Mouse (Mus musculus) hindbrain, embryonic 16.5 days (tissue): Measurements from ENCODE around the gene Rras. TPM values are rescaled to one million over a fixed set of nuclear protein-coding genes. Genes with fewer than 3 reads are reported as not detected.
"Not testable (repeated sequence)": the region's sequence is repeated elsewhere in the genome, so short reads cannot be mapped to it uniquely, and the experiment has no call there.

Experiments
- ATAC-seq: fragments of 200-750 bp; cut with Nextera tagmentation; 2 replicates; pipeline ENCODE4 v1.8.0; 2017; ENCODE audit warnings: moderate TSS enrichment, moderate library complexity
- H3K27ac ChIP-seq: fragments of 300-500 bp; sonication (generic); 2 replicates; pipeline ENCODE4 v1.5.1; 2014; ENCODE audit warnings: low read depth, mild to moderate bottlenecking, control low read depth, low read length, moderate library complexity
- H3K27me3 ChIP-seq: fragments of 300-500 bp; sonication (generic); replicated peaks from 2 replicates; pipeline ENCODE4 v1.6.1; 2014; ENCODE audit warnings: low read length; ENCODE audit not compliant: control insufficient read depth, insufficient read depth
- H3K36me3 ChIP-seq: fragments of 300-500 bp; sonication (generic); 2 replicates; pipeline ENCODE4 v1.6.1; 2014; ENCODE audit warnings: mild to moderate bottlenecking, low read length, moderate library complexity, mixed read lengths; ENCODE audit not compliant: control insufficient read depth, insufficient read depth
- H3K4me1 ChIP-seq: fragments of 300-500 bp; sonication (generic); 2 replicates; pipeline ENCODE4 v1.6.1; 2014; ENCODE audit warnings: low read depth, low read length; ENCODE audit not compliant: control insufficient read depth, insufficient read depth
- H3K4me2 ChIP-seq: fragments of 300-500 bp; sonication (generic); 2 replicates; pipeline ENCODE4 v1.6.1; 2014; ENCODE audit warnings: mild to moderate bottlenecking, low read length, control low read depth, moderate library complexity
- H3K4me3 ChIP-seq: fragments of 300-500 bp; sonication (generic); 2 replicates; pipeline ENCODE4 v1.5.1; 2014; ENCODE audit warnings: mild to moderate bottlenecking, low read length, control low read depth, moderate library complexity
- H3K9ac ChIP-seq: fragments of 300-500 bp; sonication (generic); 2 replicates; pipeline ENCODE4 v1.6.1; 2014; ENCODE audit warnings: low read depth, mild to moderate bottlenecking, control low read depth, low read length, moderate library complexity
- H3K9me3 ChIP-seq: fragments of 300-500 bp; sonication (generic); 2 replicates; pipeline ENCODE4 v1.6.1; 2014; ENCODE audit warnings: mild to moderate bottlenecking, low read length, moderate library complexity; ENCODE audit not compliant: control insufficient read depth
- WGBS: fragments of 180-500 bp; shearing (Covaris S2); extraction: QIAGEN DNeasy Blood & Tissue Kit; methylation state at CpG from one replicate; pipeline ENCODE4 v1.1.7; 2014; 5-methylcytosine and 5-hydroxymethylcytosine counted together
- polyA plus RNA-seq: library from polyadenylated mRNA; unstranded; fragments of >200 nt; fragmentation: Nextera tagmentation; extraction: Ambion mirVana; gene quantifications from 2 replicates; pipeline ENCODE4 v1.2.1, GENCODE M21; 2015

Rras gene
- polyA plus RNA-seq, 1 experiment from 2014 or later = 13.1 TPM

DNA sequence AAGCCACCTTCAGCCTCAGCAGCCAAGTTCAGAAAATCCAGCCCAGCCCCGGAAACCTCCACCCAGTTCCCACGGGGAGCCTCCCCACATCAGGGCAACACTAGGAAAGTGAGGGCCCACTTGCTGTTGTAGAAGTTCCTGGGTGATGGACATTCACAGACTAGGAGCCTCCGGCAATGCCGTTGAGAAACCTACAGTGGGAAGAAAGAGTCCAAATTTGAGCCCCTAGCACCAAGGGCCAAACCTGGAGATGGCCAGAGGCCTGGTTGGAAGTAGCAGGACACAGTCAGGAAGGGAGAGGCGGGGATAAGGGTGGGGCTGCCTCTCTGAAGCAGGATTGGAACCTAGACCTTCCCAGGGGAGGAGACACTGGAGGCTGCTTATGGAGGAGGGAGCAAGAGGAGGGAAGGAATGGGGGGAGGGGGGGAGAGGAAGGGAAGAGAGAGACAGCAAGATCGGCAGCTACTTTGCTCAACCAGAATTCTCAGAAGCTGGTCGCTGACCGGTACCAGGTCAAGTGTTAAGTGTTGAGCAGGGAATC, 1.3 kb downstream of the Rras start:
- peak overlapping the region; percentile 93 for H3K4me2 ChIP-seq
- H3K4me1 ChIP-seq = peaks cover 20% of the 10 kb centered on the region
- no peaks in the 10 kb centered on the region for H3K9me3 ChIP-seq
- H3K36me3 ChIP-seq = no peaks in the 10 kb centered on the region
- peak overlapping the region; percentile 2; the same call in 1 of the 2 replicates for H3K4me3 ChIP-seq
- no peaks in the 10 kb centered on the region for H3K27me3 ChIP-seq
- no peak overlapping the region for H3K27ac ChIP-seq
- no peak for ATAC-seq
- WGBS = 48% methylated on average over 8 of the region's 8 CpGs
- H3K9ac ChIP-seq = peak overlapping the region; percentile 31; the same call in 1 of the 2 replicates

DNA sequence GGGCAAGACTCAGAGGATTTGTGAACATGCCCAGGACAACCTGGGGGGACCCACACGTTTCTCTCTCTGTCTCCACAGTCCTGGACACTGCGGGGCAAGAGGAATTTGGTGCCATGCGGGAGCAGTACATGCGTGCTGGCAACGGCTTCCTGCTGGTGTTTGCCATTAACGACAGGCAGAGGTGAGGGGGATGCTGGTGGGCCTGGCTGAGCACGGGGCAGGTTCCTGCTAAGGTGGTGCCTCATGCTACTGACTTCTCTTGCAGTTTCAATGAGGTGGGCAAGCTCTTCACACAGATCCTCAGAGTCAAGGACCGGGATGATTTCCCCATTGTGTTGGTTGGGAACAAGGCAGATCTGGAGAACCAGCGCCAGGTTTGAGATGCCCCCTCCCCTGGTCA, 2.5 kb downstream of the Rras start:
- no peak for ATAC-seq
- H3K4me2 ChIP-seq = no peak overlapping the region
- H3K27ac ChIP-seq = no peak overlapping the region
- H3K27me3 ChIP-seq = no peaks in the 10 kb centered on the region
- H3K4me3 ChIP-seq = no peak overlapping the region
- 74% methylated on average over 9 of the region's 9 CpGs for WGBS
- H3K4me1 ChIP-seq = peaks cover 10% of the 10 kb centered on the region
- H3K9me3 ChIP-seq = no peaks in the 10 kb centered on the region
- no peaks in the 10 kb centered on the region for H3K36me3 ChIP-seq
- H3K9ac ChIP-seq = no peak overlapping the region

DNA sequence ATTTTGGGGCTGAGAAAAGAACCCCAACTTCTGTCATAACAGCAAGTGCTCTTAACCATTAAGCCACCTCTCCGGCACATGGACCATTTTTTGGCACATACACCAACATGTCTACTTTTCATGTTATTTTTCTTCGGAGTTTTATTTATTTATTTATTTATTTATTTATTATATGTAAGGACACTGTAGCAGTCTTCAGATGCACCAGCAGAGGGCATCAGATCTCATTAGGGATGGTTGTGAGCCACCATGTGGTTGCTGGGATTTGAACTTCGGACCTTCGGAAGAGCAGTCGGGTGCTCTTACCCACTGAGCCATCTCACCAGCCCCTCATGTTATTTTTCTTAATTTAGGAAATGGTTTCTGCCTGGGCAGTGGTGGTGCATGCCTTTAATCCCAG, 6.0 kb downstream of the Rras start:
- not testable (repeated sequence) for ATAC-seq, H3K9me3 ChIP-seq, H3K27ac ChIP-seq, H3K4me2 ChIP-seq, H3K4me3 ChIP-seq, H3K27me3 ChIP-seq, H3K4me1 ChIP-seq, H3K9ac ChIP-seq
- WGBS = 76% methylated on average over 5 of the region's 5 CpGs
- H3K36me3 ChIP-seq = peaks cover 16% of the 10 kb centered on the region

DNA sequence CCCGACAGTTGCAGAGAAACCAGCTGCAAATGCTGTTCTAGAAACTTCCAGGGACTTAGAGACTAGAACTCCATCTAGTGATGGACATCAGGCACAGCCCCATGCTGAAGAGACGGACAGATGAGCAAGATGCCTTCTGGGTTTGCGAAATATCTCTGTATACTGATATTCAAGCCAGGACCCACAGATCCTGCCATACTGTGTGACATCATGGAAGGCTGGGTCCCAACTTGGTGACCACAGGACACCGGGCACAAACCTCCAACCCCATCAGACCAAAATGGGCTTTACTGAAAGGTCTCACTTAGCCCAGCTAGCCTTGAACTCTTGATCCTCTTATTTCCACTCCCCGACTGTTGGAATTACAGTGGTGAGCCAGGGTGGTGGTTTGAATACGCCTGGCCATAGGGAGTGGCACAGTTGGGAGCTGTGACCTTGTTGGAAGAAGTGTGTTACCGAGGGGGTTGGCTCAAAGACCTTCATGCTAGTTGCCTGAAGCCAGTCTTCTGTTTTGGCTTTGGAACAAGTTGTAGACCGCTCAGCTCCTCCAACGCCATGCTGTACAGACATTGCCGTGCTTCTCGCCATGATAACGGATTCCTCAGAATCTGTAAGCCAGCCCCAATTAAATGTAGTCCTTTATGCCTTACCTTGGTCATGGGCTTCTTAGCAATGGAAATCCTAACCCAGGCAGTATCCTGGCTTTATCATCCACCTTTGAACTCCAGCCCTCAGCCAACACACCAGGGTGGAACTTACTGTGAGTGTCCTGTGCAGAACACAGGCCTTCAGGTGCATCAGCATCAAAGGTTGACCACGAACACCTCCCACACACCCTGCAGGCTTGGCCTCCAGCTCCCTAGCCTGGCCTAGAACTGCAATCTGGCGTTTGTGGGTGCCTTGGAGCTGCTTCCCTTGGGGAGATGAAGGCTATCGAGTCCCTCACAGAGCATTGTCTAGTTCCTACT, 6.8 kb downstream of the Rras start:
- Histone ChIP-seq H3K36me3 (peaks cover 21% of the 10 kb centered on the region), H3K27ac (no peak overlapping the region), H3K9me3 (no peaks in the 10 kb centered on the region), H3K4me1 (peaks cover 2% of the 10 kb centered on the region; the same call in 1 of the 2 replicates), H3K4me2 (no peak overlapping the region), H3K9ac (no peak overlapping the region), H3K4me3 (no peak overlapping the region), H3K27me3 (no peaks in the 10 kb centered on the region)
- no peak for ATAC-seq
- 88% methylated on average over 15 of the region's 15 CpGs for WGBS

DNA sequence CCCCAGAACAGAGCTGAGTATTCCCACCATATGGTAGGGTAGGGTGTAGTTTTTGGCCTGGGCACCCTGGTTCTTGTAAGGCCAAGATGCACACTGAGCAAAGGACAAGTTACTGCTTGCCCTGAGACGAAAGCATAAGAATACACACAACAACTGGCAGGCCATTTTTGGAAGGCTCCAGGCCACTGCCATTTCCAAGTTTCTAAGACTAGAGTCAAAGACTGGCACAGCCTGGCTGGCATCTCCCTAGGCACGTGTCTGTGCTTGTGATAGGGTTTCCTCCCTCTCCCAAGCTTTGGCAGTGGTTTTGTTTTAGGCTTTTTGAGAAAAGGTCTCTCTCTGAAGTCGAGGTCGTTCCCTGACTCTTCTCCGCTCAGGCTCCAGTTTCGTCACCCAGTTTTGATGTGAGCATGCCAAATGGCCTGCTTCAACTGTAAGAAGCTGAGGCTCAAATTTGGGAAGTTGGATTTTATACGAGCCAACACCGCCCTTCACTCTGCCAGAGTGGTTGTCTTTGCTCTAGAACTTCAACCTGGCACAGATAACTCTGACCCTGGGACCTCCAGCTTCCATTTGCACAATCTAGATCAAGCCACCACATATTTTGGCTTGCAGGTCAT, 8.0 kb downstream of the Rras start:
- H3K27me3 ChIP-seq = no peaks in the 10 kb centered on the region
- H3K36me3 ChIP-seq = peaks cover 28% of the 10 kb centered on the region
- 79% methylated on average over 8 of the region's 8 CpGs for WGBS
- no peak overlapping the region for H3K4me2 ChIP-seq
- no peak for ATAC-seq
- H3K9me3 ChIP-seq = no peaks in the 10 kb centered on the region
- H3K9ac ChIP-seq = 0 out of 2 replicates have a peak overlapping the region, but pooled peaks have one; percentile 7
- H3K4me3 ChIP-seq = no peak overlapping the region
- 0 out of 2 replicates have a peak overlapping the region, but pooled peaks have one; percentile 9 for H3K27ac ChIP-seq
- H3K4me1 ChIP-seq = peaks cover 2% of the 10 kb centered on the region; the same call in 1 of the 2 replicates

DNA sequence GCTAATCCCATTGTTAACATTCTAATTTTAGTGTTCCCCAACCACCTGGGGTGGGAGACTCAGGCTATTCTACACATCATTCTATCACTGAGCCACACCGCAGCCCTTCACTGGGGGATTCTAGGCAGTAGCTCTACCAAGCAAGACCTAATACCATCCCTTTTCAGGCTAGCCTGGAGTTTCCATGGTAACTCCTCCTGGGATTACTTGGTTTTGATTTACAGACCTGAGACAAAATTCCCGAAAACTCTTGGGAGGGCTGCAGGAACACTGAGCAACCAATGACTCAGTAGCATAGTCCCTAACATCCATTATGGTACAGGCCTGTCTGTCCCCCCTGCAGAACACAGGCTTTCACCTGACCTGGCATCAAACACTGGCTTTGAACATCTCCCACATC, 8.5 kb downstream of the Rras start:
- no peak overlapping the region for H3K9ac ChIP-seq
- no peak overlapping the region for H3K4me2 ChIP-seq
- H3K4me1 ChIP-seq = peaks cover 2% of the 10 kb centered on the region; the same call in 1 of the 2 replicates
- WGBS = 39% methylated on average over 2 of the region's 2 CpGs
- H3K36me3 ChIP-seq = peaks cover 33% of the 10 kb centered on the region
- H3K27ac ChIP-seq = no peak overlapping the region; the same call in 1 of the 2 replicates
- H3K9me3 ChIP-seq = no peaks in the 10 kb centered on the region
- H3K27me3 ChIP-seq = no peaks in the 10 kb centered on the region
- 0 out of 2 replicates have a peak, but pooled peaks have one; percentile 27 for ATAC-seq
- H3K4me3 ChIP-seq = no peak overlapping the region

DNA sequence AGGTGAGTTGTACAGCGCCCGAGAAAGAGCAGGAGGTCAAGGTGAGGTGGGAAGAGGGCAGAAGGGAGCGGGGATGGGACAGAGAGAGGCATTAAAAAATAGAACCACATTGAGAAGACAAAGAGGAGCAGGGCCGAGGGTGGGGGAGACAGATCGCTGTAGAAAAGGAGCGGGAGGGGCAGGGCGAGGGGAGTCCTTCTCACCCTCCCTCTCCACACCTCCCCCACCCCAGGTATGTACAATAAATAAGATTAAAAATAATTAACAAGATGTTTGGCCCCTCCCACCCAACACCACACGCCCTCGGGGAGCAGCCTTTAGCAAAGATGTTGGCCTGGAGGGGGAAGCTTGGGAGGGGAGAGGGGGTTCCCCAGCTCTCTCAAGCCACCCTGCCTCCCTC, 10.0 kb downstream of the Rras start:
- H3K9me3 ChIP-seq = no peaks in the 10 kb centered on the region
- no peak for ATAC-seq
- WGBS = 95% methylated on average over 9 of the region's 9 CpGs

DNA sequence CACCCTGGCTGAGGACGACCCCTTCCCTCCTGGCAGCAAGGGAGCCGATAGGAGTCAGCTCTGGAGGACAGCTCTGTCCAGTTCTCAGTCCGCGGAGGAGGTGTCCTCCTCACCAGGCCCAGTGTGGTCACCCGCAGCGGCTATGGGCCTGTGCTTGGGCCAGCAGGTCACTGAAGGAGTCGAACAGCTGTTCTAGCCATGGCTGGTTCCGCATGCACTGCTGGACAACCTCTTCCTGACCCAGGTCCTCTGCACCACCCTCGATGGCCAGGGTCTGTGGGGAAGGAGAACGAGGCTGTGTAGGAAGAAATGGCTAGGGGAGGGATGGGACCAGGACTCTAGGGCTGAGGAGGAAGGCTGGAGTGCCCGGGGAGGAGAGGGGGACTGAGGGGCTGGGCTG, 10.6 kb downstream of the Rras start:
- Histone ChIP-seq H3K36me3 (peaks cover 45% of the 10 kb centered on the region), H3K4me2 (no peak overlapping the region), H3K4me3 (no peak overlapping the region), H3K4me1 (peaks cover 2% of the 10 kb centered on the region; the same call in 1 of the 2 replicates), H3K9me3 (no peaks in the 10 kb centered on the region), H3K27ac (no peak overlapping the region), H3K9ac (no peak overlapping the region), H3K27me3 (no peaks in the 10 kb centered on the region)
- WGBS = 92% methylated on average over 11 of the region's 11 CpGs
- ATAC-seq = no peak

More for the DNA sequence above, 10.0 kb downstream of the Rras start:
- no peak overlapping the region for H3K4me2 ChIP-seq
- no peaks in the 10 kb centered on the region for H3K27me3 ChIP-seq
- no peak overlapping the region for H3K4me3 ChIP-seq
- H3K4me1 ChIP-seq = peaks cover 2% of the 10 kb centered on the region; the same call in 1 of the 2 replicates
- H3K27ac ChIP-seq = no peak overlapping the region
- H3K9ac ChIP-seq = no peak overlapping the region
- peaks cover 40% of the 10 kb centered on the region for H3K36me3 ChIP-seq

DNA sequence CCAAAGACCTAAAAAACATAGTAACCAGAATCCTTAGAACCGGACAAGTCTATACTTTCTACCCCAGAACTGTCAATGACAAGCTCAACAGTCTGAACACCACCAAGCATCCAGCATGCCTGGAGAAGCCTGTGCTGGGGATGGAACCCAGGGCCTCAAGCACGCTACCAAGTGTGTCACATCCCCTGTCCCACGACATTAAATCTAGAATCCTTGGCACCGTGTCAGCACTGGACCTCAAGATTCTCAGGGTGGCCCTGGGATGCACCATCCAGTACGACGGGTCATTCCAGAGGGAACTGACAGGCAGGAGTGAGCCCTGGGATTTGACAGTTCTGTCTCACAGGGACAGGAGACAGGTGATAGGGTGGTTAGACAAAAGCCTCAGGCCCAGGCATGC, 12.2 kb downstream of the Rras start:
- Histone ChIP-seq H3K9me3 (no peaks in the 10 kb centered on the region), H3K4me3 (no peak overlapping the region), H3K4me1 (peaks cover 2% of the 10 kb centered on the region; the same call in 1 of the 2 replicates), H3K27me3 (no peaks in the 10 kb centered on the region), H3K9ac (no peak overlapping the region), H3K4me2 (no peak overlapping the region), H3K27ac (no peak overlapping the region), H3K36me3 (peaks cover 61% of the 10 kb centered on the region)
- WGBS = 92% methylated on average over 6 of the region's 6 CpGs
- no peak for ATAC-seq
